Mouse (Mus musculus) embryonic fibroblast, embryonic 13.5 days (primary cell): ENCODE data around the gene A030005K14Rik. TPM values are rescaled to one million over a fixed set of nuclear protein-coding genes. Genes with fewer than 3 reads are reported as not detected.

Experiments used
- H3K27ac ChIP-seq: 2 replicates; pipeline ENCODE4 v1.5.1; 2012; ENCODE audit warnings: low read length, control low read depth, inconsistent platforms; ENCODE audit not compliant: insufficient read depth
- H3K4me1 ChIP-seq: 2 replicates; pipeline ENCODE4 v1.6.1; 2011; ENCODE audit warnings: low read length; ENCODE audit not compliant: control insufficient read depth, insufficient read depth
- H3K4me3 ChIP-seq: 2 replicates; pipeline ENCODE4 v1.5.1; 2011; ENCODE audit warnings: mild to moderate bottlenecking, control low read depth, low read length; ENCODE audit not compliant: insufficient read depth
- CTCF ChIP-seq: IDR thresholded peaks from 2 replicates; pipeline ENCODE4 v1.5.1; 2011; ENCODE audit warnings: mild to moderate bottlenecking, control low read depth, low read length, moderate library complexity, borderline replicate concordance; ENCODE audit not compliant: insufficient read depth
- POLR2A ChIP-seq: IDR thresholded peaks from 2 replicates; pipeline ENCODE4 v1.6.1; 2011; ENCODE audit warnings: low read depth, mild to moderate bottlenecking, control low read depth, low read length, moderate library complexity
- polyA plus RNA-seq: library from polyadenylated mRNA; stranded (reverse); fragments of >200 nt; gene quantifications from 2 replicates; pipeline ENCODE4 v1.2.4, GENCODE M21; 2011; ENCODE audit warnings: low read depth; ENCODE audit not compliant: missing spikeins, insufficient read length

Gene A030005K14Rik
- polyA plus RNA-seq, result not detected in 2 replicates

DNA sequence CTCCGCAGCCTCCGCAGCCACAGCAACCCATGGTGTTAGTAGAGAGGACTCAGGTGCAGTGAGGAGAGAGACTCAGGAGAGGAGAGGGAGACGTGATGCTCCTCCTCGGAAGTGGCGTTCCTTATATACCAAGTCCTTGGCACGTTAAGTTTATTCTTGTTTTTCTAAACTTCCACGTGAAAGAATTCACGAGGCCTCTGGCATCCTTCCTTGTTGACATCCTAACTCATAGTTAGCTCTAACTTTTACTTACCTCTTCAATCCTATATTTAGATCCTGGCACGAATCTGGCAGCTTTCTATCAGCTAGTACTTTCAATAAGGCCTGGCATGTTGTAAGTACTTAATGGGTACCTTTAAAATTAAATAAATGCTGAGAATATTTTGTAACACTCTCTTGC lies at the start of gene A030005K14Rik:
Gene A030005K14Rik (minus strand): TSS at position 101 of the 400 bp plus-strand sequence.
- no peaks in the 10 kb centered on the region for H3K4me1 ChIP-seq
- H3K27ac ChIP-seq, result no peak within 1 kb of the TSS
- TF ChIP-seq POLR2A, result no peak
- no peak for TF ChIP-seq CTCF
- H3K4me3 ChIP-seq, result no peak within 1 kb of the TSS

DNA sequence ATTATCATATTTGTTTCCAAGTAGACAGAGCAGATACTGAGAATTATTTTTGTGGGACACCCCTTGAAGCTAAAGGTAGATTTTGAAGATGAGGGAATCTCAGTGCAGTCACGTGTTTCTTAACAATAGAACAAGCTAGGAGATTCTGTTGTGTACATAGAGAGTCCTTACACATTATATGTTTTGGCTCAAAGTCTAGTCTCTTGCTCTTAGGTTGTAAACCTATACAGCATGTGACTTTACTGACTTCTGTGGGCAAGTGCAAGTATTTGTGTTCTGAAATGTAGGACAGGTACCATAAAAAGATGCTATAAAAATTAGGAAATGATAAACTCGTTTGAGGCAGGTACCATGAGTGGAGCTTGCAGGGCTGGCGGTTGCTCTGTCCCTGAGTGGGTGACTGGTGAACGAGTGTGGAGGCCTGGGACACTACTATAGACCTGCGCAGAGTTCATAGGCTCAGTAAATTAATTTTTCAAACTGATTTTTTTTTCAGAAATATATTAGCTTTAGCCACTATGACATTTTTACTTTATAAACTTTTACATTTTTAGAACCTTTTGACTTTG lies 48.3 kb upstream of the A030005K14Rik start:
- TF ChIP-seq CTCF, result no peak
- TF ChIP-seq POLR2A, result no peak
- no peak overlapping the region for H3K27ac ChIP-seq
- H3K4me1 ChIP-seq, result peaks cover 3% of the 10 kb centered on the region; the same call in 1 of the 2 replicates
- no peak overlapping the region for H3K4me3 ChIP-seq

GRCm38 (mm10) chr1:83105464-83105863 lies 46.3 kb upstream of the A030005K14Rik start:
- no peak for TF ChIP-seq CTCF
- TF ChIP-seq POLR2A, result no peak
- H3K27ac ChIP-seq, result no peak overlapping the region
- H3K4me1 ChIP-seq, result peaks cover 4% of the 10 kb centered on the region
- no peak overlapping the region for H3K4me3 ChIP-seq

GRCm38 (mm10) chr1:83101891-83102290 lies 42.7 kb upstream of the A030005K14Rik start:
- Histone ChIP-seq H3K4me3 (no peak overlapping the region), H3K4me1 (peaks cover 12% of the 10 kb centered on the region), H3K27ac (peak overlapping the region; percentile 99)
- no peak for TF ChIP-seq CTCF
- TF ChIP-seq POLR2A, result no peak

DNA sequence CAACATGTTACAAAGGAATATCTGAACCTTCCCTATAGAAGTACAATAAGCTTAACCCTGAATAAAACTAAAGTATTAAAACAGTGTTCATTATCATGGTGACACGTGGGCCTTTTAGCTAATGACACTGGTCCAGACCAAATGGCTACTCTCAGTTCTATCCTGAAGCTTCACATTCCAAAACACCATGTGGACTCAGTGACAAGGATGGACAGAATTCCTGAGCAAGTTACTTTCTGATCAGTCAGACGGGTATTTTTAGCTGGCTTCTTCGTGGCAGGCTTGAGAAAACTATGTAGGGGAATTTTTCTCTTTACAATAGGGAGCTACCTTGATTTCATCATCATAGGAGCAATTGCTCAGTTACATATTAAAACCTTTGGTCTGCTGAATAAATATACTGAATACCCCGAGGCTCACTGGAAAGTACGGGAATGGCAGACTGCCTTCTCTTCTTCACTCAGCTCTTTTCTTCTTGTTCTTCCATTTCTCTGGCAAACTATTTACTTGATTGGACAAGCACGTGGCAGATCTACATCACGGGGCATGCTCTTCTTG lies 40.5 kb upstream of the A030005K14Rik start:
- Histone ChIP-seq H3K27ac (peak overlapping the region; percentile 92), H3K4me3 (no peak overlapping the region), H3K4me1 (peaks cover 18% of the 10 kb centered on the region)
- no peak for TF ChIP-seq CTCF
- no peak for TF ChIP-seq POLR2A

DNA sequence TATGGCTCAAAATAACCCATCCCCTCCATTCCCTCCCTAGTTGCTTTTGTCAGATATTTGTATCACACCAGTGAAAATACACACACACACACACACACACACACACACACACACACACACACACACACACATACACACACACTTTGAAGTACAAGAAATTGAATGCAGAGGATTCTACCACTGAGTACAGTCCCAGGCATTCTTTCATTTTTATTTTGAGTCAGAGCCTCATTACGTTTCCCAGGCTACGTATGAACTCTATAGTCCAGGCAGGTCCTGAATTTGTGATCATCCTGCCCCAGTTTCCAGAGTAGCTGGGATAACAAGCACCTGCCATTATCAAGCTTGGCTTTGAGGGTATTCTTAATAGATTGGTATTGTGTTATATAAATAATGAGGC lies 40.0 kb upstream of the A030005K14Rik start:
- Histone ChIP-seq H3K4me3 (no peak overlapping the region), H3K4me1 (peaks cover 18% of the 10 kb centered on the region), H3K27ac (peak overlapping the region; percentile 92)
- TF ChIP-seq CTCF, result no peak
- no peak for TF ChIP-seq POLR2A

GRCm38 (mm10) chr1:83096935-83097334 lies 37.8 kb upstream of the A030005K14Rik start:
- H3K27ac ChIP-seq, result peak overlapping the region; percentile 86
- H3K4me3 ChIP-seq, result no peak overlapping the region
- TF ChIP-seq CTCF (no peak), POLR2A (no peak)
- peaks cover 16% of the 10 kb centered on the region for H3K4me1 ChIP-seq

DNA sequence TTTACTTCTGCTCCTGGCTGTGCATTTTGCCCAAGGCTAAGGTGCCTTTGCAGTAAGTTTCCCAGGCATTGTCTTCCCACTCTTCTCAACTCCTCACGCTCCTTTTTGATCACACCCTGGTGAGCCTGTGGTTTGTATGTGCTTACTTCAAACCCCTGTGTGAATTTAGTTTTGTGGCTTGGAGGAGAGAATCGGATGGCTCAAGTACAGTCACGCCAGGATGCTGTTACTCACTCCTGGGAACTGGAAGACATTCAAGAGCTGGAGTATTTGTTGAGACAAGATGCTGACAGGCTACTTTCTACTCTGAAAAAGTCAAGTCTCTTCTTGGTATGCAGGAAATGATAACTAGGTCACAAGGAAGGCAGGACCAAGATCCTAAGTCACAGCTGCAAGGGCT lies 32.1 kb upstream of the A030005K14Rik start:
- Histone ChIP-seq H3K4me3 (no peak overlapping the region), H3K4me1 (peaks cover 5% of the 10 kb centered on the region), H3K27ac (peak overlapping the region; percentile 86)
- no peak for TF ChIP-seq CTCF
- 0 out of 2 replicates have a peak, but pooled peaks have one; percentile 21 for TF ChIP-seq POLR2A

- Histone ChIP-seq H3K4me1 (no peaks in the 10 kb centered on the region), H3K27ac (no peak overlapping the region), H3K4me3 (no peak overlapping the region)
- no peak for TF ChIP-seq CTCF
- TF ChIP-seq POLR2A, result no peak
These were observed 25.6 kb upstream of the A030005K14Rik start for GRCm38 (mm10) chr1:83084790-83085189.

GRCm38 (mm10) chr1:83077016-83077415 lies 17.8 kb upstream of the A030005K14Rik start:
- no peak overlapping the region for H3K4me3 ChIP-seq
- no peaks in the 10 kb centered on the region for H3K4me1 ChIP-seq
- no peak for TF ChIP-seq CTCF
- no peak for TF ChIP-seq POLR2A
- no peak overlapping the region; the same call in 1 of the 2 replicates for H3K27ac ChIP-seq
